Mouse (Mus musculus) stomach, postnatal 0 days (tissue): ENCODE measurements around the gene Ptbp3.

Experiments used
- CTCF ChIP-seq: IDR thresholded peaks from 2 replicates; pipeline ENCODE4 v1.5.1; 2016; ENCODE audit warnings: antibody characterized with exemption, low read depth, mild to moderate bottlenecking, moderate library complexity
- EP300 ChIP-seq: optimal IDR thresholded peaks from 2 replicates; pipeline ENCODE3; 2016; ENCODE audit warnings: antibody characterized with exemption

DNA sequence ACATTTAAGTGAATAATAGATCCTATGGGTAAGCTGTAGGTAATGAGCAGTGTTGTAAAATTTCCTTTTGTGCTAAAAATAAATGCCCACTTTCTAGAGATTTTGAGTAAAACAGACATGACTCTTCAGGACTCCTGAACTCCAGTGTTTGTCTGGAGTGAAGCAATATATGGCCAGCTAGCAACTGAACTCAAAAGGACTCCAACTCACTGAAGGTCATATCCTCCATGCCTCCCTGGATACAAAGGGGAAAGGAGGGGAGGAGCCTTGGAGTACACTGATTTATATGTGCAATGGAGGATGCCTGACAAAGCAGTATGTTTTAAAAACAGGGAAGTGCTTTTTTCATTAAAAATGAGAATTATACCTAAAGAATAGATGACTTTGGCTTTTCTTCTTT is 77.9 kb downstream of the Ptbp3 start:
- TF ChIP-seq CTCF (no peak), EP300 (no peak)
